Mouse (Mus musculus): ENCODE measurements at regions not wholly inside any gene's neighbourhood (a gene's known extent, or its start where the extent isn't known, plus 50 kb on each side); places are given as distances from the start of the nearest gene placed in this dataset.

- Histone ChIP-seq H3K27me3 (replicated peaks; ENCODE audit: control insufficient read depth, insufficient read depth, low read length) (no peaks in the 10 kb centered on the region), H3K27ac (ENCODE audit: low read depth, low read length) (no peak overlapping the region), H3K4me2 (replicated peaks; ENCODE audit: low read depth) (no peak overlapping the region), H3K9ac (ENCODE audit: low read depth, low read length) (no peak overlapping the region), H3K4me1 (replicated peaks; ENCODE audit: control insufficient read depth, insufficient read depth, low read length) (no peaks in the 10 kb centered on the region), H3K4me3 (ENCODE audit: low read depth, low read length) (no peak overlapping the region), H3K36me3 (ENCODE audit: control insufficient read depth, insufficient read depth) (no peaks in the 10 kb centered on the region), H3K9me3 (ENCODE audit: control insufficient read depth) (no peaks in the 10 kb centered on the region)
- TF ChIP-seq CTCF (IDR thresholded peaks at IDR 0.05; ENCODE audit: low read depth): no peak
- WGBS: 80% methylated on average over 4 of the region's 4 CpGs
- ATAC-seq: no peak
Observed at GRCm38 (mm10) chr5:73890942-73891341, 177.3 kb downstream of the Usp46 start.

- no peak for ATAC-seq
- no peak overlapping the region for H3K9ac ChIP-seq (ENCODE audit: low read depth, low read length)
Observed at GRCm38 (mm10) chr5:73891606-73892005, 176.6 kb downstream of the Usp46 start.

GRCm38 (mm10) chr5:73892440-73893225 lies 175.6 kb downstream of the Usp46 start:
- Histone ChIP-seq H3K9me3 (ENCODE audit: control insufficient read depth) (no peaks in the 10 kb centered on the region), H3K27ac (ENCODE audit: low read depth, low read length) (no peak overlapping the region), H3K4me1 (replicated peaks; ENCODE audit: control insufficient read depth, insufficient read depth, low read length) (no peaks in the 10 kb centered on the region), H3K4me3 (ENCODE audit: low read depth, low read length) (no peak overlapping the region), H3K36me3 (ENCODE audit: control insufficient read depth, insufficient read depth) (no peaks in the 10 kb centered on the region), H3K4me2 (replicated peaks; ENCODE audit: low read depth) (no peak overlapping the region), H3K27me3 (replicated peaks; ENCODE audit: control insufficient read depth, insufficient read depth, low read length) (no peaks in the 10 kb centered on the region), H3K9ac (ENCODE audit: low read depth, low read length) (no peak overlapping the region)
- 51% methylated on average over 4 of the region's 4 CpGs for WGBS
- no peak for ATAC-seq
- TF ChIP-seq CTCF (IDR thresholded peaks at IDR 0.05; ENCODE audit: low read depth): no peak

More at GRCm38 (mm10) chr5:73891606-73892005, 176.6 kb downstream of the Usp46 start:
- H3K9me3 ChIP-seq (ENCODE audit: control insufficient read depth): no peaks in the 10 kb centered on the region
- no peaks in the 10 kb centered on the region for H3K4me1 ChIP-seq (replicated peaks; ENCODE audit: control insufficient read depth, insufficient read depth, low read length)
- no peak overlapping the region for H3K4me3 ChIP-seq (ENCODE audit: low read depth, low read length)
- H3K27me3 ChIP-seq (replicated peaks; ENCODE audit: control insufficient read depth, insufficient read depth, low read length): no peaks in the 10 kb centered on the region
- no peak overlapping the region for H3K4me2 ChIP-seq (replicated peaks; ENCODE audit: low read depth)
- 60% methylated on average over 11 of the region's 11 CpGs for WGBS
- H3K36me3 ChIP-seq (ENCODE audit: control insufficient read depth, insufficient read depth): no peaks in the 10 kb centered on the region
- no peak for TF ChIP-seq CTCF (IDR thresholded peaks at IDR 0.05; ENCODE audit: low read depth)
- H3K27ac ChIP-seq (ENCODE audit: low read depth, low read length): no peak overlapping the region

GRCm38 (mm10) chr5:73895186-73895585 lies 173.0 kb downstream of the Usp46 start:
- Histone ChIP-seq H3K4me1 (replicated peaks; ENCODE audit: control insufficient read depth, insufficient read depth, low read length) (no peaks in the 10 kb centered on the region), H3K27ac (ENCODE audit: low read depth, low read length) (no peak overlapping the region), H3K9ac (ENCODE audit: low read depth, low read length) (no peak overlapping the region), H3K9me3 (ENCODE audit: control insufficient read depth) (no peaks in the 10 kb centered on the region), H3K4me3 (ENCODE audit: low read depth, low read length) (no peak overlapping the region), H3K36me3 (ENCODE audit: control insufficient read depth, insufficient read depth) (no peaks in the 10 kb centered on the region), H3K27me3 (replicated peaks; ENCODE audit: control insufficient read depth, insufficient read depth, low read length) (no peaks in the 10 kb centered on the region), H3K4me2 (replicated peaks; ENCODE audit: low read depth) (no peak overlapping the region)
- 92% methylated on average over 5 of the region's 5 CpGs for WGBS
- no peak for ATAC-seq
- no peak for TF ChIP-seq CTCF (IDR thresholded peaks at IDR 0.05; ENCODE audit: low read depth)

GRCm38 (mm10) chr5:73896785-73897184 lies 171.4 kb downstream of the Usp46 start:
- H3K9me3 ChIP-seq (ENCODE audit: control insufficient read depth): no peaks in the 10 kb centered on the region
- no peak overlapping the region for H3K4me2 ChIP-seq (replicated peaks; ENCODE audit: low read depth)
- no peak overlapping the region for H3K27ac ChIP-seq (ENCODE audit: low read depth, low read length)
- WGBS: 93% methylated on average over 1 of the region's 1 CpGs
- H3K27me3 ChIP-seq (replicated peaks; ENCODE audit: control insufficient read depth, insufficient read depth, low read length): no peaks in the 10 kb centered on the region
- H3K4me3 ChIP-seq (ENCODE audit: low read depth, low read length): no peak overlapping the region
- TF ChIP-seq CTCF (IDR thresholded peaks at IDR 0.05; ENCODE audit: low read depth): no peak
- H3K9ac ChIP-seq (ENCODE audit: low read depth, low read length): no peak overlapping the region
- ATAC-seq: no peak
- no peaks in the 10 kb centered on the region for H3K36me3 ChIP-seq (ENCODE audit: control insufficient read depth, insufficient read depth)
- no peaks in the 10 kb centered on the region for H3K4me1 ChIP-seq (replicated peaks; ENCODE audit: control insufficient read depth, insufficient read depth, low read length)

- Histone ChIP-seq H3K27ac (ENCODE audit: low read depth, low read length) (no peak overlapping the region), H3K27me3 (replicated peaks; ENCODE audit: control insufficient read depth, insufficient read depth, low read length) (no peaks in the 10 kb centered on the region), H3K4me2 (replicated peaks; ENCODE audit: low read depth) (no peak overlapping the region), H3K4me3 (ENCODE audit: low read depth, low read length) (no peak overlapping the region), H3K4me1 (replicated peaks; ENCODE audit: control insufficient read depth, insufficient read depth, low read length) (no peaks in the 10 kb centered on the region), H3K36me3 (ENCODE audit: control insufficient read depth, insufficient read depth) (no peaks in the 10 kb centered on the region), H3K9ac (ENCODE audit: low read depth, low read length) (no peak overlapping the region), H3K9me3 (ENCODE audit: control insufficient read depth) (no peaks in the 10 kb centered on the region)
- 95% methylated on average over 1 of the region's 1 CpGs for WGBS
- TF ChIP-seq CTCF (IDR thresholded peaks at IDR 0.05; ENCODE audit: low read depth): no peak
- ATAC-seq: no peak
Observed at GRCm38 (mm10) chr5:73901651-73902050, 166.6 kb downstream of the Usp46 start.

Data from intestine, postnatal 0 days (tissue).